Comparison of ENCODE assay signal across 11 mouse cellular contexts in genomic region chr2:65140330-65140922, GRCm38 (mm10).
A peak's percentile ranks its signal among the peaks of the same experiment; 100 is the strongest.
DNase-seq lines count a peak whose midpoint lies in the region; ATAC-seq and TF ChIP-seq lines count a peak whose summit lies in the region.
"Had no signal": no experiment of that assay in that cellular context is flagged by ENCODE, and none has a peak within 500 bp of the region (broad histone marks: within the 10 kb centered on the region; RNA-seq: fewer than 3 reads in every experiment).

No protein-coding gene starts in this region.

- no peak overlapping the region for H3K27ac ChIP-seq in forebrain, embryonic 14.5 days (ENCODE audit: low read depth, low read length)
- H3K27ac ChIP-seq in forebrain, embryonic 10.5 days = no peak overlapping the region
- peak overlapping the region; percentile 33 for H3K27ac ChIP-seq in heart, embryonic 13.5 days (replicated peaks)
- H3K27ac ChIP-seq: embryonic facial prominence, embryonic 12.5 days; hindbrain, embryonic 12.5 days; kidney, postnatal 0 days had no signal

- H3K9me3 ChIP-seq in forebrain, embryonic 14.5 days (replicated peaks; ENCODE audit: control insufficient read depth, low read length) = no peaks in the 10 kb centered on the region
- no peaks in the 10 kb centered on the region for H3K9me3 ChIP-seq in forebrain, embryonic 10.5 days
- H3K9me3 ChIP-seq in heart, embryonic 13.5 days = peaks cover 6% of the 10 kb centered on the region; the same call in 1 of the 2 replicates
- H3K9me3 ChIP-seq: embryonic facial prominence, embryonic 12.5 days; hindbrain, embryonic 12.5 days had no signal

- peak; percentile 61; the same call in 1 of the 2 replicates for ATAC-seq in forebrain, embryonic 14.5 days
- ATAC-seq in heart, embryonic 13.5 days (ENCODE audit: extremely low read depth, insufficient number of reproducible peaks, low FRiP score, low TSS enrichment) = no peak

- no peak for TF ChIP-seq POLR2A in lung, adult 2 months (IDR thresholded peaks at IDR 0.05; ENCODE audit: borderline replicate concordance, extremely low read depth, low read depth, low read length)

- H3K9ac ChIP-seq in forebrain, embryonic 14.5 days (ENCODE audit: low read length) = no peak overlapping the region
- H3K9ac ChIP-seq in heart, embryonic 13.5 days = no peak overlapping the region
- H3K9ac ChIP-seq: embryonic facial prominence, embryonic 12.5 days; hindbrain, embryonic 12.5 days had no signal

- no peak for TF ChIP-seq CTCF in lung, adult 2 months (IDR thresholded peaks at IDR 0.05; ENCODE audit: insufficient read depth, low read length)

- DNase-seq in forebrain, embryonic 14.5 days (ENCODE audit: low spot score) = peak; percentile 54
- DNase-seq in forebrain, embryonic 10.5 days (ENCODE audit: extremely low spot score, low spot score) = no peak
- peak; percentile 8 for DNase-seq in lung, postnatal 10 days
- no peak for DNase-seq in lung, adult 2 months
- DNase-seq in retina, embryonic 14.5 days (ENCODE audit: low spot score) = peak; percentile 29
- DNase-seq in spleen, adult 12 weeks (ENCODE audit: low spot score) = no peak
- no peak for DNase-seq in urinary bladder, postnatal 10 days (ENCODE audit: low spot score)

- no peaks in the 10 kb centered on the region for H3K27me3 ChIP-seq in forebrain, embryonic 14.5 days (replicated peaks; ENCODE audit: control insufficient read depth, insufficient read depth, low read length)
- no peaks in the 10 kb centered on the region for H3K27me3 ChIP-seq in forebrain, embryonic 10.5 days (ENCODE audit: poor library complexity, severe bottlenecking)
- no peaks in the 10 kb centered on the region for H3K27me3 ChIP-seq in heart, embryonic 13.5 days (replicated peaks)
- H3K27me3 ChIP-seq: embryonic facial prominence, embryonic 12.5 days; hindbrain, embryonic 12.5 days had no signal

- no peaks in the 10 kb centered on the region for H3K36me3 ChIP-seq in forebrain, embryonic 14.5 days (ENCODE audit: control insufficient read depth, insufficient read depth, low read length)
- no peaks in the 10 kb centered on the region for H3K36me3 ChIP-seq in forebrain, embryonic 10.5 days (replicated peaks)
- H3K36me3 ChIP-seq in heart, embryonic 13.5 days = no peaks in the 10 kb centered on the region
- H3K36me3 ChIP-seq: embryonic facial prominence, embryonic 12.5 days; hindbrain, embryonic 12.5 days had no signal

- no peak overlapping the region for H3K4me2 ChIP-seq in forebrain, embryonic 14.5 days (ENCODE audit: low read length)
- H3K4me2 ChIP-seq in heart, embryonic 13.5 days = 0 out of 2 replicates have a peak overlapping the region, but pooled peaks have one; percentile 1
- H3K4me2 ChIP-seq: embryonic facial prominence, embryonic 12.5 days; hindbrain, embryonic 12.5 days had no signal

- no peaks in the 10 kb centered on the region for H3K4me1 ChIP-seq in forebrain, embryonic 14.5 days (ENCODE audit: control insufficient read depth, insufficient read depth, low read length)
- no peaks in the 10 kb centered on the region for H3K4me1 ChIP-seq in forebrain, embryonic 10.5 days
- peaks cover 3% of the 10 kb centered on the region for H3K4me1 ChIP-seq in lung, adult 2 months (ENCODE audit: control insufficient read depth, insufficient read depth, low read length)
- H3K4me1 ChIP-seq in heart, embryonic 13.5 days = peaks cover 32% of the 10 kb centered on the region
- H3K4me1 ChIP-seq: hindbrain, embryonic 12.5 days had no signal

- H3K4me3 ChIP-seq in forebrain, embryonic 14.5 days (ENCODE audit: low read depth, low read length) = no peak overlapping the region
- no peak overlapping the region for H3K4me3 ChIP-seq in forebrain, embryonic 10.5 days
- H3K4me3 ChIP-seq in lung, adult 2 months (replicated peaks; ENCODE audit: extremely low read depth, low read depth, low read length) = no peak overlapping the region
- H3K4me3 ChIP-seq in heart, embryonic 13.5 days = no peak overlapping the region
- H3K4me3 ChIP-seq: embryonic facial prominence, embryonic 12.5 days; hindbrain, embryonic 12.5 days had no signal

- 47% methylated on average over 6 of the region's 6 CpGs for WGBS in forebrain, embryonic 14.5 days
- WGBS in forebrain, embryonic 10.5 days = 87% methylated on average over 6 of the region's 6 CpGs
- WGBS in lung, adult 2 months = 51% methylated on average over 6 of the region's 6 CpGs
- 28% methylated on average over 6 of the region's 6 CpGs for WGBS in heart, embryonic 13.5 days

Comparison
In these comparisons a context has a peak if more than half of its experiments do, and no peak if none do; other contexts are left out.
1. DNase-seq: peak in forebrain, embryonic 14.5 days (single experiment), lung, postnatal 10 days (single experiment) and retina, embryonic 14.5 days (single experiment); none in forebrain, embryonic 10.5 days (single experiment), lung, adult 2 months (single experiment), spleen, adult 12 weeks (single experiment) and urinary bladder, postnatal 10 days (single experiment).